Mouse (Mus musculus) stomach, postnatal 0 days (tissue): ENCODE measurements at regions not wholly inside any gene's neighbourhood (a gene's known extent, or its start where the extent isn't known, plus 50 kb on each side); places are given as distances from the start of the nearest gene placed in this dataset.

Experiments
- CTCF ChIP-seq: IDR thresholded peaks from 2 replicates; pipeline ENCODE4 v1.5.1; 2016; ENCODE audit warnings: antibody characterized with exemption, low read depth, mild to moderate bottlenecking, moderate library complexity
- EP300 ChIP-seq: optimal IDR thresholded peaks from 2 replicates; pipeline ENCODE3; 2016; ENCODE audit warnings: antibody characterized with exemption

DNA sequence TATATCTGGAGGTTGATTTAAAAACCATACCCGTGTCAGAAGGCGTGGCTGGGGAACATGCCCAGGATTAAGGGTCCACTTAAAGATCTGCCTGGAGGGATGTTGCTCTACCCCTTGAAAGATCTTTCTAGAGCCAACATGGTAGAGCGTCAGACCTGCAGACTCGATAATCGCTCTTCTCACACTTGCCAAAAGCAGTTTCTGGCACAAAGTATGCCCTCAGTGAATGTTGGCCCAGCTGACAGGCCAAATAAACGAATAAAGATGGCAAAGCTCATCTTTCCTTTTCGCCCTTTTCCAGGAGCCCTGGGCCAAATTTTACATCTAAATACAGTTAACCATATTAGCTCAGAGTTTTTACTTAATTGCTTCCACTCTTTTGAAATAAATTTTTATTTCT is 118.4 kb upstream of the Gsc start:
- TF ChIP-seq CTCF (no peak), EP300 (no peak)
